Mouse (Mus musculus) embryonic facial prominence, embryonic 14.5 days (tissue): ENCODE results near the gene Fam43a. TPM values are rescaled to one million over a fixed set of nuclear protein-coding genes. Genes with fewer than 3 reads are reported as not detected.
A peak's percentile ranks its signal among the peaks of the same experiment; 100 is the strongest.

ENCODE experiments used
- ATAC-seq: fragments of 200-750 bp; cut with Nextera tagmentation; 2 replicates; pipeline ENCODE4 v1.8.0; 2017; ENCODE audit warnings: low read depth, moderate number of reproducible peaks, moderate TSS enrichment
- DNase-seq: peaks from one replicate; pipeline ENCODE4 v3.0.0-alpha.2; 2015; ENCODE audit warnings: low spot score
- H3K27ac ChIP-seq: fragments of 300-500 bp; sonication (generic); replicated peaks from 2 replicates; pipeline ENCODE4 v1.5.1; 2014; ENCODE audit warnings: low read depth, mild to moderate bottlenecking, low read length, moderate library complexity
- H3K27me3 ChIP-seq: fragments of 300-500 bp; sonication (generic); replicated peaks from 2 replicates; pipeline ENCODE4 v1.6.1; 2014; ENCODE audit warnings: low read length; ENCODE audit not compliant: control insufficient read depth, insufficient read depth
- H3K36me3 ChIP-seq: fragments of 300-500 bp; sonication (generic); 2 replicates; pipeline ENCODE4 v1.6.1; 2014; ENCODE audit warnings: low read length, mixed read lengths; ENCODE audit not compliant: control insufficient read depth, insufficient read depth
- H3K4me1 ChIP-seq: fragments of 300-500 bp; sonication (generic); 2 replicates; pipeline ENCODE4 v1.6.1; 2014; ENCODE audit warnings: antibody characterized with exemption, low read length; ENCODE audit not compliant: control insufficient read depth, insufficient read depth
- H3K4me2 ChIP-seq: fragments of 300-500 bp; sonication (generic); 2 replicates; pipeline ENCODE4 v1.6.1; 2014; ENCODE audit warnings: low read depth, mild to moderate bottlenecking, low read length, moderate library complexity, mixed read lengths
- H3K4me3 ChIP-seq: fragments of 300-500 bp; sonication (generic); 2 replicates; pipeline ENCODE4 v1.5.1; 2014; ENCODE audit warnings: low read depth, mild to moderate bottlenecking, low read length
- H3K9ac ChIP-seq: fragments of 300-500 bp; sonication (generic); 2 replicates; pipeline ENCODE4 v1.6.1; 2014; ENCODE audit warnings: low read depth, mild to moderate bottlenecking, low read length, moderate library complexity, mixed read lengths
- H3K9me3 ChIP-seq: fragments of 300-500 bp; sonication (generic); 2 replicates; pipeline ENCODE4 v1.6.1; 2016; ENCODE audit warnings: low read length; ENCODE audit not compliant: control insufficient read depth
- WGBS: fragments of 180-500 bp; shearing (Covaris S2); extraction: QIAGEN DNeasy Blood & Tissue Kit; methylation state at CpG from one replicate; pipeline ENCODE4 v1.1.7; 2014; 5-methylcytosine and 5-hydroxymethylcytosine counted together
- polyA plus RNA-seq: library from polyadenylated mRNA; unstranded; fragments of >200 nt; fragmentation: Nextera tagmentation; extraction: Ambion mirVana; gene quantifications from 2 replicates; pipeline ENCODE4 v1.2.1, GENCODE M21; 2014

The Fam43a gene
- 12.1 and 15.2 TPM in 2 replicates for polyA plus RNA-seq

- under 1% methylated on average over 48 of the region's 63 CpGs for WGBS
- Histone ChIP-seq H3K27me3 (peaks cover 6% of the 10 kb centered on the region; the same call in 1 of the 2 replicates), H3K27ac (peak within 1 kb of the TSS; percentile 77), H3K4me1 (peaks cover 44% of the 10 kb centered on the region), H3K36me3 (no peaks in the 10 kb centered on the region), H3K4me3 (peak within 1 kb of the TSS; percentile 61), H3K9ac (peak within 1 kb of the TSS; percentile 77), H3K9me3 (no peaks in the 10 kb centered on the region), H3K4me2 (peak within 1 kb of the TSS; percentile 96)
- peak; percentile 93 for DNase-seq
- ATAC-seq: peak; percentile 81
Measured at GRCm38 (mm10) chr16:30599491-30600268, at the start of gene Fam43a. TSS of gene Fam43a (plus strand) at chr16:30599723.

- Histone ChIP-seq H3K27ac (peak overlapping the region; percentile 68), H3K36me3 (peaks cover 19% of the 10 kb centered on the region), H3K4me2 (peak overlapping the region; percentile 80), H3K27me3 (no peaks in the 10 kb centered on the region), H3K4me3 (peak overlapping the region; percentile 81), H3K9ac (peak overlapping the region; percentile 95), H3K4me1 (peaks cover 8% of the 10 kb centered on the region), H3K9me3 (peaks cover 10% of the 10 kb centered on the region; the same call in 1 of the 2 replicates)
- DNase-seq (peak; percentile 77), ATAC-seq (peak; percentile 95)
- under 1% methylated on average over 23 of the region's 63 CpGs for WGBS
Measured at GRCm38 (mm10) chr16:30549966-30550747, 49.4 kb upstream of the Fam43a start.

- WGBS: 3% methylated on average over 13 of the region's 14 CpGs
- Histone ChIP-seq H3K27ac (peak within 1 kb of the TSS; percentile 68), H3K9ac (peak within 1 kb of the TSS; percentile 95), H3K9me3 (peaks cover 16% of the 10 kb centered on the region; the same call in 1 of the 2 replicates), H3K27me3 (no peaks in the 10 kb centered on the region), H3K4me3 (peak within 1 kb of the TSS; percentile 81), H3K4me2 (peak within 1 kb of the TSS; percentile 80), H3K4me1 (peaks cover 8% of the 10 kb centered on the region), H3K36me3 (peaks cover 15% of the 10 kb centered on the region)
- ATAC-seq (peak; percentile 62), DNase-seq (peak; percentile 30)
Measured at GRCm38 (mm10) chr16:30550748-30551192, 48.8 kb upstream of the Fam43a start, which contains the start of gene Tmem44. TSS of gene Tmem44 (minus strand) at chr16:30550842.

DNA sequence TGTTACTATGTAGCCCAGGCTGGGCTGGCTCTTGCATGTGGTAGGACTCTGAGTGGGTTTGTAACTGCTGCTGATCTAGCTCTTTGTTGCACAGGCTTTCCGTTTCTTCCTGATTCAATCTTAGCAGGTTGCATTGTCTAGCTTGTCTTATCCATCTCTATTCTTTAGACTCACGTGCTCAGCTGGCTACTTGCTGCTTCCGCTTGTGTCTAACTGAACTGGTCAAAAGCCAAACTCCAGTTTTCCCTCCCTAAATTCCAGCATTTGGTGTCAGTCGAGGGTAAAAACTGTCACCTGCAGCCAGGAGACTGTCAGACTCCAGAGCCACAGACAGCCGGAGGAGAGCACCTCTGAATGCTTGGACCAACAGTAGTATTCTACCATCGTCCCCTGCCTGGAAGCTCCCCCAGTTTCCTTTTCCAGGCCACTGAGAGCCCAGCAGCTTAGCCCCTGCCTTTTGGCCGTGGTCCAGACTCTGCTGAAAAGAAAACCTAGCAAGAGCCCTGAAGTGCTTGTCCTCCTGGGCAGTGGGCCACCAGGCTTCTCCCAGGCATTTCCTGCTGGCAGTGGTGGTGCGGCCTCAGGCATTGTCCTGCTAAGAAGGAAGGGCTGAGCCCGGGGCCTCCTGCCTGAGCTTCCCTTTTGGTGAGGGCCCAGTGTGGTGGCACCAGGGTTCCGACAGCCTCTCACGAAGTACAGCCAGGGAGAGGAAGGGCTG is 46.7 kb upstream of the Fam43a start:
- Histone ChIP-seq H3K27me3 (no peaks in the 10 kb centered on the region), H3K4me2 (no peak overlapping the region), H3K4me3 (no peak overlapping the region), H3K36me3 (peaks cover 7% of the 10 kb centered on the region; the same call in 1 of the 2 replicates), H3K9me3 (peaks cover 23% of the 10 kb centered on the region), H3K4me1 (peaks cover 8% of the 10 kb centered on the region), H3K27ac (peak overlapping the region; percentile 77), H3K9ac (peak overlapping the region; percentile 15; the same call in 1 of the 2 replicates)
- ATAC-seq (peak; percentile 8; the same call in 1 of the 2 replicates), DNase-seq (peak; percentile 88)
- WGBS: 34% methylated on average over 11 of the region's 11 CpGs

DNA sequence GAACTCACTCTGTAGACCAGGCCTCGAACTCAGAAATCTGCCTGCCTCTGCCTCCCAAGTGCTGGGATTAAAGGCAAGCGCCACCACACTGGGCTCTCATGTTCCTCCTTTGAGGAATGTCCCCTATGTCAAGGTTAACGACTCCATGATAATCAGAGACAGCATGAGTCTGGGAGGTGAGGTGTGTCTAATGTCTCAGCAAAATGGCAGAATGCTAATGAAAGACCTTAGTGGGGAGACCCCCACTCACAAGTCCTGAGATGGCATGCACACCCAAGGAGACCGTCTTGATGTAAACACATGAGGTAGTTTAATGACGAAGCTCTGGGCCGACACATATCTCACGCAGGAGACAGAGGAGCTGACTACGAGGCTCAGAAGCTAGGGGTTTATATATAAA is 45.4 kb upstream of the Fam43a start:
- DNase-seq: no peak
- Histone ChIP-seq H3K4me1 (peaks cover 8% of the 10 kb centered on the region), H3K9me3 (peaks cover 23% of the 10 kb centered on the region), H3K4me2 (no peak overlapping the region), H3K27me3 (no peaks in the 10 kb centered on the region), H3K4me3 (no peak overlapping the region), H3K27ac (no peak overlapping the region), H3K36me3 (peaks cover 21% of the 10 kb centered on the region), H3K9ac (no peak overlapping the region)
- 93% methylated on average over 8 of the region's 8 CpGs for WGBS
- ATAC-seq: no peak

- no peaks in the 10 kb centered on the region for H3K4me1 ChIP-seq
- no peak overlapping the region for H3K27ac ChIP-seq
- peaks cover 74% of the 10 kb centered on the region for H3K36me3 ChIP-seq
- no peak overlapping the region for H3K4me2 ChIP-seq
- H3K27me3 ChIP-seq: no peaks in the 10 kb centered on the region
- 95% methylated on average over 5 of the region's 5 CpGs for WGBS
- no peak overlapping the region for H3K9ac ChIP-seq
- DNase-seq (no peak), ATAC-seq (no peak)
- peaks cover 19% of the 10 kb centered on the region for H3K9me3 ChIP-seq
- no peak overlapping the region for H3K4me3 ChIP-seq
Measured at GRCm38 (mm10) chr16:30559312-30559992, 40.1 kb upstream of the Fam43a start.

DNA sequence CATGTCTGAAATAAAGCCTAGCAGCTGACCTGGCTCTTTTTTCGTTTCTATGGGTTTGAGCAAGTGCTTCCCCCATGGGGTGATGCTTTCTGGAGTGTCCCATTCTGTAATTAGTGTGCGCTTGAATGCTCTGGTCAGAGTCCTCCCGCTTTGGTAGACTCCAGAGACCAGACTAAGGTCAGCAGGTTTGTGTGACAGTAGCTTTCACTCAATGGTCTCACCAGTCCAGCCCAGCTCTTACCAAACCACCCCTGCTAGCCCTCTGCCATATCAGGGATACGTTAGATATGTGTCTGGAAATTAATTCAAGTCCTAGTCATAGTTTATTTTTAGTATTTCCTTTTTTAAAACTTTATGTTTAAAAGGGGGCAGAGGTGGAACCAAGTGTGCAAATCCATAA is 38.9 kb upstream of the Fam43a start:
- DNase-seq (no peak), ATAC-seq (no peak)
- no peaks in the 10 kb centered on the region for H3K27me3 ChIP-seq
- no peak overlapping the region for H3K27ac ChIP-seq
- H3K4me3 ChIP-seq: no peak overlapping the region
- WGBS: 87% methylated on average over 4 of the region's 4 CpGs
- H3K9ac ChIP-seq: no peak overlapping the region
- peaks cover 9% of the 10 kb centered on the region for H3K9me3 ChIP-seq
- H3K4me1 ChIP-seq: no peaks in the 10 kb centered on the region
- H3K4me2 ChIP-seq: no peak overlapping the region
- H3K36me3 ChIP-seq: peaks cover 85% of the 10 kb centered on the region
